Mouse (Mus musculus): ENCODE measurements at regions not wholly inside any gene's neighbourhood (a gene's known extent, or its start where the extent isn't known, plus 50 kb on each side); places are given as distances from the start of the nearest gene placed in this dataset.

DNA sequence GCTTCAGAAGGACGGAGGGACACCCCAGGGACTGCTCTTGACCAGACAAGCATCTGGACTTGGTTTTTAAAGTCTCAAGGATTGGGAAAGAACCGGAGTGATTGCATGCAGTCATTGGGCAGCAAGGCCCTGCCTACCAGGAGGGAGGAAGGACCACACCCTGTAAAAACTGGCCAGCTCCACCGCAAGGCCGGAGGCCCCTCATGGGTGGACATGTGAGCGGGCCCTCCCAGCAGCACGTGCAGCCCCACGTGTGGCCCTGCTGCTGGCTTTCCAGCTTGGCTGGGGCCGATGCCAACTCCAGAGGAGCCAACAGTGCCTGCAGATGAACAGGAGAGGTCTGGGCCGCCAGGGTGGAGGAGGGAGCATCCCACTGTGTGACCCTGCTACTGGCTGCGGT, 83.2 kb downstream of the Lsm3 start:
- Histone ChIP-seq H3K4me3 (no peak overlapping the region), H3K27me3 (ENCODE audit: insufficient read depth, poor library complexity, severe bottlenecking) (no peaks in the 10 kb centered on the region), H3K9me3 (no peaks in the 10 kb centered on the region), H3K36me3 (no peaks in the 10 kb centered on the region), H3K27ac (no peak overlapping the region), H3K4me1 (replicated peaks) (peaks cover 6% of the 10 kb centered on the region)
- WGBS, result 59% methylated on average over 10 of the region's 10 CpGs
- no peak for DNase-seq (ENCODE audit: low spot score)

- 84% methylated on average over 3 of the region's 3 CpGs for WGBS
- Histone ChIP-seq H3K9me3 (no peaks in the 10 kb centered on the region), H3K27ac (no peak overlapping the region)
These were observed 83.7 kb upstream of the Slc6a6 start for GRCm38 (mm10) chr6:91600116-91600515.

GRCm38 (mm10) chr6:91606634-91607215, 77.1 kb upstream of the Slc6a6 start:
- H3K36me3 ChIP-seq, result no peaks in the 10 kb centered on the region
- H3K27me3 ChIP-seq (ENCODE audit: insufficient read depth, poor library complexity, severe bottlenecking), result no peaks in the 10 kb centered on the region
- H3K4me3 ChIP-seq, result no peak overlapping the region
- WGBS, result 87% methylated on average over 10 of the region's 10 CpGs
- DNase-seq (ENCODE audit: low spot score), result no peak
- H3K9me3 ChIP-seq, result no peaks in the 10 kb centered on the region
- no peak overlapping the region for H3K27ac ChIP-seq
- H3K4me1 ChIP-seq (replicated peaks), result peaks cover 8% of the 10 kb centered on the region; the same call in 1 of the 2 replicates

More at GRCm38 (mm10) chr6:91600116-91600515, 83.7 kb upstream of the Slc6a6 start:
- peaks cover 10% of the 10 kb centered on the region for H3K4me1 ChIP-seq (replicated peaks)
- DNase-seq (ENCODE audit: low spot score), result no peak
- no peaks in the 10 kb centered on the region for H3K36me3 ChIP-seq
- H3K4me3 ChIP-seq, result no peak overlapping the region
- H3K27me3 ChIP-seq (ENCODE audit: insufficient read depth, poor library complexity, severe bottlenecking), result no peaks in the 10 kb centered on the region

- Histone ChIP-seq H3K27me3 (ENCODE audit: insufficient read depth, poor library complexity, severe bottlenecking) (no peaks in the 10 kb centered on the region), H3K4me3 (no peak overlapping the region), H3K9me3 (peaks cover 4% of the 10 kb centered on the region; the same call in 1 of the 2 replicates), H3K36me3 (no peaks in the 10 kb centered on the region), H3K27ac (no peak overlapping the region), H3K4me1 (replicated peaks) (peaks cover 8% of the 10 kb centered on the region; the same call in 1 of the 2 replicates)
- 89% methylated on average over 12 of the region's 12 CpGs for WGBS
- no peak for DNase-seq (ENCODE audit: low spot score)
These were observed 76.1 kb upstream of the Slc6a6 start for GRCm38 (mm10) chr6:91607613-91608272.

- 18% methylated on average over 2 of the region's 2 CpGs for WGBS
- H3K27me3 ChIP-seq (ENCODE audit: insufficient read depth, poor library complexity, severe bottlenecking), result no peaks in the 10 kb centered on the region
- peaks cover 8% of the 10 kb centered on the region; the same call in 1 of the 2 replicates for H3K4me1 ChIP-seq (replicated peaks)
- H3K36me3 ChIP-seq, result no peaks in the 10 kb centered on the region
- DNase-seq (ENCODE audit: low spot score), result no peak
- H3K9me3 ChIP-seq, result peaks cover 5% of the 10 kb centered on the region; the same call in 1 of the 2 replicates
- H3K4me3 ChIP-seq, result no peak overlapping the region
- peak overlapping the region; percentile 70 for H3K27ac ChIP-seq
These were observed 74.2 kb upstream of the Slc6a6 start for GRCm38 (mm10) chr6:91609671-91610070.

DNA sequence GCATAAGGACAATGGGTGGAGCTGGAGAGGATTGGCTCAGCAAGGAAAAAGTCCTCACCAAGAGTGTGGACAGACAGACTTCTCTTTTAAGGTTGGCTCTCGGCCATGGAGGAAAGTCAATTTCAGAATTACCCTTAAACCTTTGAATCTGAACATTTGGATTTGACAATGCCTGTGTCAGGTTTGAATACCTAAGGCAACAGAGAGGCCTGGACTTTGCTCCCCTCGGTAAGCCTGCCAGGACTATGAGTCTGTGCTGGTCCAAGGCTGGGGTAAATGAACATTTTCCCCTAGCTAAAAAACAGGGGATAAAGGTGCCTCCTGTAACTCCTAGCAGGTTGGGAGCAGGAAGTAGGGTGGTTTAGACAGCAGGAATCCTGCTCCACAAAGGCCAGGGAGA, 68.8 kb upstream of the Slc6a6 start:
- H3K4me3 ChIP-seq, result no peak overlapping the region
- DNase-seq (ENCODE audit: low spot score), result no peak

DNA sequence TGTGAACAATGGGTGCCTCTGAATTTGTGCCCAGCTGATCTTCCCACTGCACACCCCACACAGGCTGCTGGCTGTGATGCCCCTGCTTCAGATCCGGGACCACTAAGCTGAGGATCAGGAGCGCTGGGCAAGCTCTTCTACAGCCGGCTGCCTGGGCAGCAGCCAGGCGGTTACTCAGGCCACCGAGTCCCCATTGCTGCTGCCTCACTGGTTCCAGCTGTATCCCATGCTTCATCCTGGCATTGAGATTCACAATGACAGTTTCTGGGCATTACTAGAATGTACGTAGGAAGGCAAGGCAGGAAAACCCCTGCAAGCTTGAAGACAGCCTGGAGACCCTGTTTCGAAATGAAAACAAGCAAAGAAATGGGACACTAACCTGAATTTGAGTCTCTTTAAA, 67.3 kb upstream of the Slc6a6 start:
- 58% methylated on average over 7 of the region's 7 CpGs for whole genome bisulfite sequencing
- Histone ChIP-seq H3K27me3 (ENCODE audit: insufficient read depth, poor library complexity, severe bottlenecking) (no peaks in the 10 kb centered on the region), H3K4me3 (peak overlapping the region; percentile 49), H3K36me3 (no peaks in the 10 kb centered on the region), H3K9me3 (peaks cover 5% of the 10 kb centered on the region; the same call in 1 of the 2 replicates), H3K27ac (peak overlapping the region; percentile 93), H3K4me1 (replicated peaks) (peaks cover 36% of the 10 kb centered on the region)
- no peak for DNase-seq (ENCODE audit: low spot score)

More for the DNA sequence above, 68.8 kb upstream of the Slc6a6 start:
- H3K9me3 ChIP-seq, result peaks cover 5% of the 10 kb centered on the region; the same call in 1 of the 2 replicates
- H3K27ac ChIP-seq, result 0 out of 2 replicates have a peak overlapping the region, but pooled peaks have one; percentile 46
- H3K4me1 ChIP-seq (replicated peaks), result peaks cover 34% of the 10 kb centered on the region
- no peaks in the 10 kb centered on the region for H3K27me3 ChIP-seq (ENCODE audit: insufficient read depth, poor library complexity, severe bottlenecking)
- 68% methylated on average over 2 of the region's 2 CpGs for WGBS
- no peaks in the 10 kb centered on the region for H3K36me3 ChIP-seq

DNA sequence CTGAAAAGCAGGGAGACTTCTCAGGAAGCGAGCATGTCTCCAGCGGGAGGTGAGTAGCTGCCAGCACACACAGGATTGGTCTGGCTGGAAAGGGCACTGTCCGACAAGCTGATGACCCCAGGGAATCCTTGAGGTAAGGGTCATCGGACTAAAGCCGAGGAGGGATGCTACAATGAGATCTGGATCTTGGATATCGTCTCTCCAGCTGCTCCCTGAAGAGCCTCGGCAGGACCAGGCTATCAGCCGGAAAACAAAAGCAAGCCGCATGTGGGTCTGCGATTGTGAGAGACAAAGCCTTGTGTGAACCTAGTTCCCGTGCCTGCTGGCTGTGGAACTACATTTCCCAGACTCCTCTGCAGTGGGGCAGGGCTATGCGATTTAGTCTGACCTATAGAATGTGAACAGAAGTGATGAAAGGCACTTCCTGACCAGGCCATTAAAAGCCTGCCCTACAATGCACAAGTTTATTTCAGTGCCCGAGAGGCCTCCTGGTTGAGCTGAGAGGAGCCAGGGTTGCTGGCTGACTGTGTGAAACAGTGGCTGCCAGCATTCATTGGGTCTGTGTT, 66.7 kb upstream of the Slc6a6 start:
- H3K36me3 ChIP-seq, result no peaks in the 10 kb centered on the region
- DNase-seq (ENCODE audit: low spot score), result peak; percentile 88
- H3K9me3 ChIP-seq, result peaks cover 5% of the 10 kb centered on the region; the same call in 1 of the 2 replicates
- peaks cover 36% of the 10 kb centered on the region for H3K4me1 ChIP-seq (replicated peaks)
- peak overlapping the region; percentile 93 for H3K27ac ChIP-seq
- WGBS, result 1% methylated on average over 13 of the region's 13 CpGs
- H3K4me3 ChIP-seq, result peak overlapping the region; percentile 49
- H3K27me3 ChIP-seq (ENCODE audit: insufficient read depth, poor library complexity, severe bottlenecking), result no peaks in the 10 kb centered on the region

- H3K4me3 ChIP-seq, result peak overlapping the region; percentile 49
- DNase-seq (ENCODE audit: low spot score), result no peak
- peaks cover 2% of the 10 kb centered on the region; the same call in 1 of the 2 replicates for H3K9me3 ChIP-seq
- peaks cover 36% of the 10 kb centered on the region for H3K4me1 ChIP-seq (replicated peaks)
- no peaks in the 10 kb centered on the region for H3K27me3 ChIP-seq (ENCODE audit: insufficient read depth, poor library complexity, severe bottlenecking)
- WGBS, result 78% methylated on average over 10 of the region's 10 CpGs
- no peaks in the 10 kb centered on the region for H3K36me3 ChIP-seq
- H3K27ac ChIP-seq, result peak overlapping the region; percentile 93
These were observed 66.2 kb upstream of the Slc6a6 start for GRCm38 (mm10) chr6:91617685-91618084.

- Histone ChIP-seq H3K27ac (no peak overlapping the region), H3K4me1 (replicated peaks) (peaks cover 36% of the 10 kb centered on the region), H3K4me3 (no peak overlapping the region), H3K36me3 (no peaks in the 10 kb centered on the region), H3K9me3 (no peaks in the 10 kb centered on the region), H3K27me3 (ENCODE audit: insufficient read depth, poor library complexity, severe bottlenecking) (no peaks in the 10 kb centered on the region)
- 93% methylated on average over 6 of the region's 6 CpGs for WGBS
- DNase-seq (ENCODE audit: low spot score), result no peak
These were observed 64.8 kb upstream of the Slc6a6 start for GRCm38 (mm10) chr6:91619009-91619408.

GRCm38 (mm10) chr6:91619735-91620732, 63.8 kb upstream of the Slc6a6 start:
- peak overlapping the region; percentile 42; the same call in 1 of the 2 replicates for H3K27ac ChIP-seq
- H3K4me1 ChIP-seq (replicated peaks), result peaks cover 36% of the 10 kb centered on the region
- no peaks in the 10 kb centered on the region for H3K9me3 ChIP-seq
- H3K4me3 ChIP-seq, result no peak overlapping the region
- 80% methylated on average over 13 of the region's 13 CpGs for WGBS
- no peaks in the 10 kb centered on the region for H3K36me3 ChIP-seq
- H3K27me3 ChIP-seq (ENCODE audit: insufficient read depth, poor library complexity, severe bottlenecking), result no peaks in the 10 kb centered on the region
- DNase-seq (ENCODE audit: low spot score), result no peak

DNA sequence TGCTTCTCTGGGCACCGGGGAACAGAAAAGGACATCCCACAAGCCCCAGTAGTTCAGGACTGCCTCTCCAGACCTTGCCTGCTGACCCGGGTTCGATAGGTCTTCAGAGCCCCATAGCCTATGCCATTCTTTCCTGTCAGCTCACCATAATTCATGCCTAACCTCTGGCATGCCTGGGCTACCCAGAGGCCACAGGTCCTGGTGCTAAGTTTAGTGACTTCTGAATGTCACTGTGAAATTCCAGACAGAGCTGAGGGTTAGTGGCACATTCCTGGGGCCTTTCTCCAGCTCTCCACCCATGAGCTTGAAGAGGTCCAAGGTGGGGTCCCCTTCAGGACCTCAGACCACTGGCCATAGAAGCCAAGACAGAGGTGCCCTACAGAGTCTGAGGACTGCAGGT, 62.4 kb upstream of the Slc6a6 start:
- DNase-seq (ENCODE audit: low spot score), result no peak
- Histone ChIP-seq H3K27me3 (ENCODE audit: insufficient read depth, poor library complexity, severe bottlenecking) (no peaks in the 10 kb centered on the region), H3K4me3 (no peak overlapping the region), H3K9me3 (no peaks in the 10 kb centered on the region), H3K27ac (no peak overlapping the region), H3K4me1 (replicated peaks) (peaks cover 25% of the 10 kb centered on the region), H3K36me3 (no peaks in the 10 kb centered on the region)
- WGBS, result 93% methylated on average over 3 of the region's 3 CpGs

All from hindbrain, embryonic 10.5 days (tissue).